Mouse (Mus musculus) forebrain, embryonic 12.5 days (tissue): ENCODE measurements around the gene Scel. TPM values are rescaled to one million over a fixed set of nuclear protein-coding genes. Genes with fewer than 3 reads are reported as not detected.

Source experiments
- microRNA-seq: library from miRNA; unstranded; fragments of <30 nt; microRNA quantifications from one replicate; pipeline ENCODE4, GENCODE M21; 2017
- polyA plus RNA-seq: library from polyadenylated mRNA; unstranded; fragments of >200 nt; fragmentation: Nextera tagmentation; extraction: Ambion mirVana; gene quantifications from 2 replicates; pipeline ENCODE4 v1.2.1, GENCODE M21; 2016

The Scel gene
- polyA plus RNA-seq, 1 experiment from 2014 or later, result 0.47 TPM

Small RNA genes within 50 kb of the gene (microRNA-seq; reads per million reads assigned to microRNA genes)
- not detected for gene Gm22877

Other genes starting within 250 kb of the Scel start
- 33.4 and 36.2 TPM in 2 replicates for gene Mycbp2, start 166.5 kb upstream of the Scel start, polyA plus RNA-seq
- 27.8 and 29.5 TPM in 2 replicates for gene Slain1, start 136.9 kb downstream of the Scel start, polyA plus RNA-seq